Comparison of ENCODE assay signal across 27 mouse cellular contexts in the genomic region with DNA sequence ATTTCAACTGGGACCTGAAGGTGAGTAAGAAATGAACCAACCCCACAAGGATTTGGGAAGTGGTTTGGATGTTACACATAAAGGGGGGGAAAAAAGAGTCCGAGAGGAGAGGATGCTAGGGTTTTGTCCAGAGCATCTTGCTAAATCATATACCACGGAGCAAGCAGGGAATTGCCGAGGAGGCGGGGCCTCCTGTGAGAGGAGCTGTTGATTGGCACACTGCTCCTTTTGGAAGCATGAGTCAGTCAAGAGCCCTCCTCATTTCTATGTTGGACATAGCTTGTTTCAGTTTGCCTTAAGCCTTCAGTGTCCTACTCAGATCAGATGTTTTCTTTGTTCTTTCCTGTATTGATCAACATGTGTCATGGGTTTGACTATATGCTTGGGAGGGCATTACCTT.
"Had no signal": no experiment of that assay in that cellular context is flagged by ENCODE, and none has a peak within 500 bp of the region (broad histone marks: within the 10 kb centered on the region; RNA-seq: fewer than 3 reads in every experiment).

No protein-coding gene starts in this region.

- ATAC-seq: forebrain, embryonic 13.5 days; forebrain, embryonic 14.5 days; forebrain, embryonic 15.5 days; forebrain, embryonic 16.5 days; forebrain, postnatal 0 days had no signal

- H3K4me2 ChIP-seq: embryonic facial prominence, embryonic 12.5 days; embryonic facial prominence, embryonic 13.5 days; embryonic facial prominence, embryonic 15.5 days; forebrain, embryonic 12.5 days; forebrain, embryonic 13.5 days; forebrain, embryonic 15.5 days had no signal

- H3K9ac ChIP-seq: embryonic facial prominence, embryonic 12.5 days; embryonic facial prominence, embryonic 13.5 days; embryonic facial prominence, embryonic 15.5 days; forebrain, embryonic 12.5 days; forebrain, embryonic 13.5 days; forebrain, embryonic 15.5 days; forebrain, postnatal 0 days had no signal

- H3K27me3 ChIP-seq: embryonic facial prominence, embryonic 12.5 days; embryonic facial prominence, embryonic 13.5 days; embryonic facial prominence, embryonic 15.5 days; forebrain, embryonic 12.5 days; forebrain, embryonic 13.5 days; forebrain, embryonic 15.5 days had no signal

- H3K9me3 ChIP-seq: embryonic facial prominence, embryonic 10.5 days; embryonic facial prominence, embryonic 12.5 days; embryonic facial prominence, embryonic 13.5 days; embryonic facial prominence, embryonic 15.5 days; forebrain, embryonic 10.5 days; forebrain, embryonic 12.5 days; forebrain, embryonic 13.5 days; forebrain, embryonic 15.5 days had no signal

- H3K4me3 ChIP-seq: embryonic facial prominence, embryonic 10.5 days; embryonic facial prominence, embryonic 12.5 days; embryonic facial prominence, embryonic 13.5 days; embryonic facial prominence, embryonic 15.5 days; erythroblast, embryonic 14.5 days; forebrain, embryonic 10.5 days; forebrain, embryonic 12.5 days; forebrain, embryonic 13.5 days; forebrain, embryonic 15.5 days; gastrocnemius, adult 2 months; heart, adult 2 months had no signal

- H3K27ac ChIP-seq: embryonic facial prominence, embryonic 10.5 days; embryonic facial prominence, embryonic 12.5 days; embryonic facial prominence, embryonic 13.5 days; embryonic facial prominence, embryonic 15.5 days; forebrain, embryonic 10.5 days; forebrain, embryonic 12.5 days; forebrain, embryonic 13.5 days; forebrain, embryonic 15.5 days; gastrocnemius, adult 2 months; heart, adult 2 months had no signal

- H3K4me1 ChIP-seq: embryonic facial prominence, embryonic 10.5 days; embryonic facial prominence, embryonic 12.5 days; embryonic facial prominence, embryonic 13.5 days; embryonic facial prominence, embryonic 15.5 days; forebrain, embryonic 10.5 days; forebrain, embryonic 12.5 days; forebrain, embryonic 13.5 days; forebrain, embryonic 15.5 days had no signal

- DNase-seq: cerebellum, adult 9-10 months; cerebellum, adult 9-11 months; cerebellum, postnatal 10 days; cerebellum, postnatal 14 days; cerebellum, postnatal 25 days; cerebellum, postnatal 36 days; embryo, embryonic 11 days; forebrain, postnatal 0 days; gastrocnemius, adult 2 months; gastrocnemius, postnatal 10 days; gastrocnemius, postnatal 14 days; gastrocnemius, postnatal 25 days; gastrocnemius, postnatal 36 days; heart, adult 11 months; heart, adult 18-20 months; heart, adult 2 months had no signal
